24 mouse cellular contexts compared by ENCODE assay signal in genomic region chr3:133471101-133471500, GRCm38 (mm10).
A peak's percentile ranks its signal among the peaks of the same experiment; 100 is the strongest.
DNase-seq lines count a peak whose midpoint lies in the region; ATAC-seq lines count a peak whose summit lies in the region.
"Had no signal": no experiment of that assay in that cellular context is flagged by ENCODE, and none has a peak within 500 bp of the region (broad histone marks: within the 10 kb centered on the region; RNA-seq: fewer than 3 reads in every experiment).

No protein-coding gene starts in this region.

- peak overlapping the region; percentile 57 for H3K4me3 ChIP-seq in megakaryocyte, embryonic 14.5 days (replicated peaks)
- H3K4me3 ChIP-seq: embryonic facial prominence, embryonic 13.5 days; forebrain, embryonic 10.5 days; forebrain, embryonic 15.5 days; gastrocnemius, adult 2 months; heart, adult 2 months; heart, embryonic 12.5 days; hindbrain, embryonic 15.5 days; kidney, embryonic 15.5 days; limb, embryonic 12.5 days; lung, embryonic 15.5 days had no signal

- DNase-seq in cerebellum, adult 11 months: peak; percentile 27
- peak; percentile 65 for DNase-seq in cerebellum, adult 9-10 months
- peak; percentile 45 to 48 for DNase-seq in cerebellum, postnatal 36 days
- no peak for DNase-seq in gastrocnemius, adult 8-10 months (ENCODE audit: low spot score in 2 of 2)
- DNase-seq in layer of hippocampus, adult 9-10 months (ENCODE audit: low spot score): no peak
- DNase-seq: adrenal gland, postnatal 10 days; gastrocnemius, adult 2 months; heart, adult 2 months; kidney, adult 18-20 months; kidney, postnatal 25 days; midbrain, embryonic 14.5 days; right cerebral cortex, postnatal 4 days; thymus, adult 2 months had no signal

- H3K36me3 ChIP-seq in megakaryocyte, embryonic 14.5 days (replicated peaks; ENCODE audit: low read length): peaks cover 88% of the 10 kb centered on the region

- no peaks in the 10 kb centered on the region for H3K27me3 ChIP-seq in megakaryocyte, embryonic 14.5 days (replicated peaks)
- H3K27me3 ChIP-seq: embryonic facial prominence, embryonic 13.5 days; forebrain, embryonic 15.5 days; heart, embryonic 12.5 days; hindbrain, embryonic 15.5 days; kidney, embryonic 15.5 days; limb, embryonic 12.5 days; lung, embryonic 15.5 days; Patski had no signal

- H3K4me1 ChIP-seq in megakaryocyte, embryonic 14.5 days: peaks cover 22% of the 10 kb centered on the region
- H3K4me1 ChIP-seq: embryonic facial prominence, embryonic 13.5 days; forebrain, embryonic 10.5 days; forebrain, embryonic 15.5 days; heart, embryonic 12.5 days; hindbrain, embryonic 15.5 days; kidney, embryonic 15.5 days; limb, embryonic 12.5 days; lung, embryonic 15.5 days had no signal

- no peaks in the 10 kb centered on the region for H3K9me3 ChIP-seq in megakaryocyte, embryonic 14.5 days
- H3K9me3 ChIP-seq: embryonic facial prominence, embryonic 13.5 days; forebrain, embryonic 10.5 days; forebrain, embryonic 15.5 days; heart, embryonic 12.5 days; hindbrain, embryonic 15.5 days; kidney, embryonic 15.5 days; limb, embryonic 12.5 days; lung, embryonic 15.5 days had no signal

- no peak for ATAC-seq in megakaryocyte, adult 5-6 weeks (ENCODE audit: poor library complexity, severe bottlenecking)
- ATAC-seq: forebrain, embryonic 15.5 days; Patski had no signal

Comparison
In these comparisons a context has a peak if more than half of its experiments do, and no peak if none do; other contexts are left out.
1. DNase-seq: peak in cerebellum, adult 11 months (single experiment), cerebellum, adult 9-10 months (single experiment) and cerebellum, postnatal 36 days (2 of 2); none in gastrocnemius, adult 8-10 months (0 of 2) and layer of hippocampus, adult 9-10 months (single experiment).